Mouse (Mus musculus): ENCODE results near the gene Tmem219. TPM values are rescaled to one million over a fixed set of nuclear protein-coding genes. Genes with fewer than 3 reads are reported as not detected.

Tmem219 gene
- polyA plus RNA-seq, 1 experiment from 2014 or later = 30.8 TPM

DNA sequence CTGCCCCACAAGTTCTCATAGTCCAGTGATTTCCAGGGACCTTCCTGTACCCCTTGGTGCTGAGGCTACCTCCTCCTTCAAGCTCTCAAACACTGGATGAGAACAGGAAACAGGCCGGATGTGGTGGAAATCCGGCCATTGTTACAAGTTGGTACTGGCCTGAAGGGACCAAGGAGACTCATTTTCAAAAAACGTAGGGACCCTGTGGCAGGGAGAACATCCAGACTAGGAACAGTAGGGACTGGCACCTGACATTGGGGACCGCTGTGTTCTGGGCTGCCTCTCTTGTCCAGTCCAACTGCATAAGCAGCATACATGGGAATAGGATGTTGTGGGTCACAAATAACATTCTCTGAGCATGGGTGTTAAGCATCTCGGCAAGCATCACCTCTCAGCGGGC, 41.7 kb downstream of the Tmem219 start:
- no peak for ATAC-seq (ENCODE audit: low read depth)
- Histone ChIP-seq H3K9ac (ENCODE audit: low read length) (no peak overlapping the region), H3K4me2 (ENCODE audit: low read depth, low read length) (peak overlapping the region; percentile 65), H3K27me3 (ENCODE audit: control insufficient read depth, insufficient read depth, low read depth, low read length) (no peaks in the 10 kb centered on the region), H3K4me1 (replicated peaks; ENCODE audit: control insufficient read depth, insufficient read depth, low read length) (peaks cover 19% of the 10 kb centered on the region), H3K4me3 (ENCODE audit: low read length) (peak overlapping the region; percentile 76; the same call in 1 of the 2 replicates), H3K36me3 (ENCODE audit: control insufficient read depth, insufficient read depth, low read length) (peaks cover 32% of the 10 kb centered on the region), H3K9me3 (ENCODE audit: control insufficient read depth, low read length) (no peaks in the 10 kb centered on the region), H3K27ac (ENCODE audit: low read length) (peak overlapping the region; percentile 68)
- WGBS = 61% methylated on average over 6 of the region's 6 CpGs

- H3K4me3 ChIP-seq (ENCODE audit: low read length) = no peak overlapping the region
- H3K27ac ChIP-seq (ENCODE audit: low read length) = no peak overlapping the region
- H3K9ac ChIP-seq (ENCODE audit: low read length) = no peak overlapping the region
These were observed 45.5 kb downstream of the Tmem219 start for GRCm38 (mm10) chr7:126877239-126877638.

DNA sequence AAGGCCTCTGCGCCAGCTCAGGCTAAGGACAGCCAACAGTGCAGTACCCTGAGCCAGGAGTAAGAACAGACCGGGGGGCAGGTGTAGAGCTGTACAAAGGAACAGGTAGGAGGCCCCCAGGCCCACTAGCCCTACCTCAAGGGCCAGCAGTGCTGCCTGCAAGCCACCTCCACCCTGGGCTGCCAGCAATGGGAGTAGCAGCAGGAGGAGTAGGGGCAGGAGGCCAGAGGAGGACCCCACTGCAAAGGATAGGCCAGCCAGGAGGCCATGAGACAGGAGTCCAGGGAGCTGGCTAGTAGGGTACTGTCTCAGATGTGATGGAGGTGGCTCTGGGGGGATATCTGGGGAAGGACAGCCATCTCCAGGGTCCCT, 52.2 kb downstream of the Tmem219 start:
- WGBS = 94% methylated on average over 2 of the region's 2 CpGs
- ATAC-seq (ENCODE audit: low read depth) = no peak

More at GRCm38 (mm10) chr7:126877239-126877638, 45.5 kb downstream of the Tmem219 start:
- H3K27me3 ChIP-seq (ENCODE audit: control insufficient read depth, insufficient read depth, low read depth, low read length) = no peaks in the 10 kb centered on the region
- ATAC-seq (ENCODE audit: low read depth) = no peak
- no peak overlapping the region for H3K4me2 ChIP-seq (ENCODE audit: low read depth, low read length)
- no peaks in the 10 kb centered on the region for H3K9me3 ChIP-seq (ENCODE audit: control insufficient read depth, low read length)
- peaks cover 66% of the 10 kb centered on the region for H3K36me3 ChIP-seq (ENCODE audit: control insufficient read depth, insufficient read depth, low read length)
- peaks cover 8% of the 10 kb centered on the region for H3K4me1 ChIP-seq (replicated peaks; ENCODE audit: control insufficient read depth, insufficient read depth, low read length)
- WGBS = 100% methylated on average over 1 of the region's 1 CpGs

DNA sequence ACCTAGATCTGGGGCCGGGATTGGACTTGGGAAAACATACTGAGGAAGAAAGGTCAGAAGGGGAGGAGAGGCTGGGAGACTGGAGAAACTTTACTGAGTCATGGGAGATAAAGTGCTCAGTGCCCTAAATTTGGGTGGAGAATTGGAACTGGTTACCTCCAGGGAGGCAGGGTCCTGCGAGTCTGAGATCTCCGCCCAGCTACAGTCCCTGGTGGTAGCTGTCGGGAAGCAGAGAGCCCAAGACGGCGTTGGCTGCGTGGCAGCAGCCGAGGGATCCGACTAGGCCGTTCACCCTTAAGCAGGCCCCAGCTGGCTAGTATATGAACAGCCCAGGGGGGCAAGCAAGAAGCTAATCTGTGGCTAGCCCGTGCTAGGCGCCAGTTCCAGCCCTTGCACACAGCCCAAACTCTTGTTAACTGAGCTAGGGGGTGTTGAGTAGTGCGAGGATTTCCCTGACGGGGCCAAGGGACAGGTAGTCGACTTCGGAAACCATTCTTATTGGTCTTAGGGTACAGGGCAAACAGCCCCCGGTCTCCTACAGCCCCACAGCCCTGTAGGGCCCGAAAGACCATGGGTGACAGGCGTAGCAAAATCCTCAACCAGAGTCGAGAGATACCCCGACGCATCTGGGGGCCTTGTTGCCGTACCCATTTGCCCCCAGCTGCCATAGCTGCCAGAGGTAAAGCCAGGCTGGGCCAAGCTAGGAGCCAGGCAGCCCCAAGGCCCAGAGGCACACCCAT, 52.8 kb downstream of the Tmem219 start:
- H3K4me3 ChIP-seq (ENCODE audit: low read length) = no peak overlapping the region
- 90% methylated on average over 23 of the region's 23 CpGs for WGBS
- no peaks in the 10 kb centered on the region for H3K27me3 ChIP-seq (ENCODE audit: control insufficient read depth, insufficient read depth, low read depth, low read length)
- H3K36me3 ChIP-seq (ENCODE audit: control insufficient read depth, insufficient read depth, low read length) = peaks cover 75% of the 10 kb centered on the region
- H3K4me2 ChIP-seq (ENCODE audit: low read depth, low read length) = no peak overlapping the region
- peaks cover 2% of the 10 kb centered on the region; the same call in 1 of the 2 replicates for H3K4me1 ChIP-seq (replicated peaks; ENCODE audit: control insufficient read depth, insufficient read depth, low read length)
- no peak overlapping the region for H3K27ac ChIP-seq (ENCODE audit: low read length)
- no peak overlapping the region for H3K9ac ChIP-seq (ENCODE audit: low read length)
- no peak for ATAC-seq (ENCODE audit: low read depth)
- no peaks in the 10 kb centered on the region for H3K9me3 ChIP-seq (ENCODE audit: control insufficient read depth, low read length)

More for the DNA sequence above, 52.2 kb downstream of the Tmem219 start:
- H3K4me1 ChIP-seq (replicated peaks; ENCODE audit: control insufficient read depth, insufficient read depth, low read length) = peaks cover 2% of the 10 kb centered on the region; the same call in 1 of the 2 replicates
- no peaks in the 10 kb centered on the region for H3K9me3 ChIP-seq (ENCODE audit: control insufficient read depth, low read length)
- H3K9ac ChIP-seq (ENCODE audit: low read length) = no peak overlapping the region
- H3K4me2 ChIP-seq (ENCODE audit: low read depth, low read length) = no peak overlapping the region
- H3K27me3 ChIP-seq (ENCODE audit: control insufficient read depth, insufficient read depth, low read depth, low read length) = no peaks in the 10 kb centered on the region
- peaks cover 72% of the 10 kb centered on the region for H3K36me3 ChIP-seq (ENCODE audit: control insufficient read depth, insufficient read depth, low read length)
- H3K27ac ChIP-seq (ENCODE audit: low read length) = no peak overlapping the region
- no peak overlapping the region for H3K4me3 ChIP-seq (ENCODE audit: low read length)

GRCm38 (mm10) chr7:126868003-126868402, 54.7 kb downstream of the Tmem219 start:
- Histone ChIP-seq H3K9me3 (ENCODE audit: control insufficient read depth, low read length) (no peaks in the 10 kb centered on the region), H3K27me3 (ENCODE audit: control insufficient read depth, insufficient read depth, low read depth, low read length) (no peaks in the 10 kb centered on the region), H3K4me3 (ENCODE audit: low read length) (no peak overlapping the region), H3K9ac (ENCODE audit: low read length) (no peak overlapping the region), H3K4me1 (replicated peaks; ENCODE audit: control insufficient read depth, insufficient read depth, low read length) (peaks cover 19% of the 10 kb centered on the region), H3K36me3 (ENCODE audit: control insufficient read depth, insufficient read depth, low read length) (peaks cover 56% of the 10 kb centered on the region), H3K27ac (ENCODE audit: low read length) (peak overlapping the region; percentile 34), H3K4me2 (ENCODE audit: low read depth, low read length) (no peak overlapping the region)
- 63% methylated on average over 12 of the region's 12 CpGs for WGBS
- peak; percentile 37; the same call in 1 of the 2 replicates for ATAC-seq (ENCODE audit: low read depth)

GRCm38 (mm10) chr7:126867534-126867933, 55.2 kb downstream of the Tmem219 start:
- H3K36me3 ChIP-seq (ENCODE audit: control insufficient read depth, insufficient read depth, low read length) = peaks cover 51% of the 10 kb centered on the region
- H3K27ac ChIP-seq (ENCODE audit: low read length) = peak overlapping the region; percentile 65
- WGBS = 63% methylated on average over 2 of the region's 2 CpGs
- no peak overlapping the region for H3K9ac ChIP-seq (ENCODE audit: low read length)
- ATAC-seq (ENCODE audit: low read depth) = no peak
- H3K4me1 ChIP-seq (replicated peaks; ENCODE audit: control insufficient read depth, insufficient read depth, low read length) = peaks cover 22% of the 10 kb centered on the region
- H3K4me3 ChIP-seq (ENCODE audit: low read length) = no peak overlapping the region
- no peak overlapping the region for H3K4me2 ChIP-seq (ENCODE audit: low read depth, low read length)
- H3K27me3 ChIP-seq (ENCODE audit: control insufficient read depth, insufficient read depth, low read depth, low read length) = no peaks in the 10 kb centered on the region
- no peaks in the 10 kb centered on the region for H3K9me3 ChIP-seq (ENCODE audit: control insufficient read depth, low read length)

GRCm38 (mm10) chr7:126863791-126864190, 58.9 kb downstream of the Tmem219 start:
- WGBS = 54% methylated on average over 6 of the region's 6 CpGs
- H3K4me1 ChIP-seq (replicated peaks; ENCODE audit: control insufficient read depth, insufficient read depth, low read length) = peaks cover 25% of the 10 kb centered on the region
- no peak overlapping the region; the same call in 1 of the 2 replicates for H3K27ac ChIP-seq (ENCODE audit: low read length)
- H3K9me3 ChIP-seq (ENCODE audit: control insufficient read depth, low read length) = no peaks in the 10 kb centered on the region
- ATAC-seq (ENCODE audit: low read depth) = no peak
- peak overlapping the region; percentile 83 for H3K4me2 ChIP-seq (ENCODE audit: low read depth, low read length)
- peak overlapping the region; percentile 69 for H3K4me3 ChIP-seq (ENCODE audit: low read length)
- H3K27me3 ChIP-seq (ENCODE audit: control insufficient read depth, insufficient read depth, low read depth, low read length) = no peaks in the 10 kb centered on the region
- H3K36me3 ChIP-seq (ENCODE audit: control insufficient read depth, insufficient read depth, low read length) = peaks cover 27% of the 10 kb centered on the region
- H3K9ac ChIP-seq (ENCODE audit: low read length) = peak overlapping the region; percentile 77

- under 1% methylated on average over 41 of the region's 41 CpGs for WGBS
These were observed 60.5 kb downstream of the Tmem219 start, which contains the start of gene Ino80e for GRCm38 (mm10) chr7:126862147-126862784. Gene Ino80e, minus strand, starts transcription at chr7:126862377.

DNA sequence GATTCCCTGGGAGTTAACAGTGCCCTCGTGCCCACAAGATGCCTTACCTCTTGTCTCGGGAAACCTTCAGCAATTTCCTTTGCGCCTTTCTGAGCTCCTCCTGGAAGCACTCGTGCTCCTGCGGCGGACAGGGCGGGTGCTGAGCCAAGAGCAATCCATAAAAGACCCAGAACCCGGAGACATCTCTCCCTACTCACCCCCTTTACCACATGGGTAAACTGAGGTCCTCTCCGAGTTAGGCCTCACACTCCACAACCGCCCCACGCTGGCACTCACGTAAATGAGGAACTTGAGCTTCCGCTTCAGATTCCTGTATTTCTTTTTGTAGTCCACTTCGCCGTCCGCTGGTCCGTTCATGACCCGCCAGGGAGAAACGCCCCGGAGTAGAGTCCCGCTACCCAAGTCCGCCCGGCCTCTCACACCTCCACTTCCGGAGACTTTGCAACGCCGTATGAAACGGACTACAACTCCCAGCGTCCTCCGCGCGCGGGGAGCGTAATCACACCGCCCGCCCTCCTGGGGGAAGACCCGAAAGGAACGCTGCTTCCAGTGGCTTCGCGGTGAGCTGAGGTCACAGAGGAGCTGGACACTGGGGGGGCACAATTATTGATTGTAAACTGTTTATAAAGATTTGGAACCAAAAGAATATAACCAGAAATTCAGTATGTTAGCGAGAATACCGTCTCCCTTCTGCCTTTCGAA, 61.1 kb downstream of the Tmem219 start, which contains the start of gene Hirip3:
TSS of gene Hirip3 (plus strand) at position 544 of the 702 bp plus-strand sequence.
- ATAC-seq (ENCODE audit: low read depth) = peak; percentile 94
- Histone ChIP-seq H3K27ac (ENCODE audit: low read length) (peak within 1 kb of the TSS; percentile 79), H3K27me3 (ENCODE audit: control insufficient read depth, insufficient read depth, low read depth, low read length) (no peaks in the 10 kb centered on the region), H3K4me1 (replicated peaks; ENCODE audit: control insufficient read depth, insufficient read depth, low read length) (peaks cover 23% of the 10 kb centered on the region), H3K9me3 (ENCODE audit: control insufficient read depth, low read length) (no peaks in the 10 kb centered on the region), H3K36me3 (ENCODE audit: control insufficient read depth, insufficient read depth, low read length) (peaks cover 22% of the 10 kb centered on the region), H3K4me3 (ENCODE audit: low read length) (peak within 1 kb of the TSS; percentile 69), H3K9ac (ENCODE audit: low read length) (peak within 1 kb of the TSS; percentile 77), H3K4me2 (ENCODE audit: low read depth, low read length) (peak within 1 kb of the TSS; percentile 83)
- WGBS = 1% methylated on average over 42 of the region's 42 CpGs

More at GRCm38 (mm10) chr7:126862147-126862784, 60.5 kb downstream of the Tmem219 start, which contains the start of gene Ino80e:
- H3K36me3 ChIP-seq (ENCODE audit: control insufficient read depth, insufficient read depth, low read length) = peaks cover 26% of the 10 kb centered on the region
- H3K27ac ChIP-seq (ENCODE audit: low read length) = peak within 1 kb of the TSS; percentile 79
- peaks cover 23% of the 10 kb centered on the region for H3K4me1 ChIP-seq (replicated peaks; ENCODE audit: control insufficient read depth, insufficient read depth, low read length)
- H3K4me2 ChIP-seq (ENCODE audit: low read depth, low read length) = peak within 1 kb of the TSS; percentile 83
- no peaks in the 10 kb centered on the region for H3K9me3 ChIP-seq (ENCODE audit: control insufficient read depth, low read length)
- ATAC-seq (ENCODE audit: low read depth) = peak; percentile 79
- H3K4me3 ChIP-seq (ENCODE audit: low read length) = peak within 1 kb of the TSS; percentile 69
- no peaks in the 10 kb centered on the region for H3K27me3 ChIP-seq (ENCODE audit: control insufficient read depth, insufficient read depth, low read depth, low read length)
- H3K9ac ChIP-seq (ENCODE audit: low read length) = peak within 1 kb of the TSS; percentile 77
